Mouse (Mus musculus) adrenal gland, postnatal 10 days (tissue): Measurements from ENCODE around the gene Ssh1. TPM values are rescaled to one million over a fixed set of nuclear protein-coding genes. Genes with fewer than 3 reads are reported as not detected.

Source experiments
- DNase-seq: peaks from one replicate; pipeline ENCODE4 v3.0.0; 2021; ENCODE audit warnings: mixed read lengths
- long read RNA-seq, 2 experiments: library from polyadenylated mRNA; stranded (forward); transcript quantifications; one replicate each; pipeline ENCODE4 v2.0.0; 2021
- total RNA-seq, 2 experiments: library from RNA; stranded (reverse); gene quantifications; 2 replicates each; pipeline ENCODE4 v1.2.3; 2021

Ssh1 gene
- 10 to 100 TPM; 14.2 to 20.0 TPM for total RNA-seq
- long read RNA-seq, experiment 1, partial matches to known transcripts, result 1 of 7 reads
- long read RNA-seq, experiment 1, other reads (novel, unspliced or antisense), result 6 of 7 reads
- long read RNA-seq, experiment 2, full-length matches to known transcripts, result 2 of 9 reads
- long read RNA-seq, experiment 2, partial matches to known transcripts, result 1 of 9 reads
- long read RNA-seq, experiment 2, other reads (novel, unspliced or antisense), result 6 of 9 reads

GRCm38 (mm10) chr5:113993487-113994465 is at the start of gene Ssh1:
Gene Ssh1 (minus strand): TSS chr5:113993894.
- peak; percentile 95 for DNase-seq

GRCm38 (mm10) chr5:114041327-114041930 is 47.7 kb upstream of the Ssh1 start:
- DNase-seq, result peak; percentile 56

GRCm38 (mm10) chr5:114040911-114041310 is 47.2 kb upstream of the Ssh1 start:
- no peak for DNase-seq

GRCm38 (mm10) chr5:114040508-114040907 is 46.8 kb upstream of the Ssh1 start:
- DNase-seq, result no peak

GRCm38 (mm10) chr5:114035111-114035510 is 41.4 kb upstream of the Ssh1 start:
- no peak for DNase-seq

- no peak for DNase-seq
Measured at GRCm38 (mm10) chr5:114034393-114034792, 40.7 kb upstream of the Ssh1 start.

- DNase-seq, result no peak
Measured at GRCm38 (mm10) chr5:114032161-114032763, 38.6 kb upstream of the Ssh1 start.

- DNase-seq, result no peak
Measured at GRCm38 (mm10) chr5:114030652-114031051, 37.0 kb upstream of the Ssh1 start.

GRCm38 (mm10) chr5:114028111-114028510 is 34.4 kb upstream of the Ssh1 start:
- peak; percentile 28 for DNase-seq

- no peak for DNase-seq
Measured at GRCm38 (mm10) chr5:114027217-114027944, 33.7 kb upstream of the Ssh1 start.

- no peak for DNase-seq
Measured at GRCm38 (mm10) chr5:114024885-114025284, 31.2 kb upstream of the Ssh1 start.

- DNase-seq, result no peak
Measured at GRCm38 (mm10) chr5:114024390-114024789, 30.7 kb upstream of the Ssh1 start.

GRCm38 (mm10) chr5:114015121-114015520 is 21.4 kb upstream of the Ssh1 start:
- DNase-seq, result peak; percentile 65

- DNase-seq, result no peak
Measured at GRCm38 (mm10) chr5:114009049-114009448, 15.4 kb upstream of the Ssh1 start.

GRCm38 (mm10) chr5:114007753-114008453 is 14.2 kb upstream of the Ssh1 start:
- DNase-seq, result no peak

GRCm38 (mm10) chr5:114006974-114007373 is 13.3 kb upstream of the Ssh1 start:
- DNase-seq, result no peak

GRCm38 (mm10) chr5:114005100-114005499 is 11.4 kb upstream of the Ssh1 start:
- DNase-seq, result no peak

- no peak for DNase-seq
Measured at GRCm38 (mm10) chr5:114004573-114004972, 10.9 kb upstream of the Ssh1 start.

- DNase-seq, result no peak
Measured at GRCm38 (mm10) chr5:114003542-114003941, 9.8 kb upstream of the Ssh1 start, which contains the start of gene Dao. Gene Dao (plus strand): TSS chr5:114003703.

GRCm38 (mm10) chr5:113999382-113999781 is 5.7 kb upstream of the Ssh1 start:
- DNase-seq, result no peak

- DNase-seq, result no peak
Measured at GRCm38 (mm10) chr5:113996458-113996857, 2.8 kb upstream of the Ssh1 start.
